Mouse (Mus musculus): ENCODE results near the gene Gadd45gip1.

Gadd45gip1 gene

GRCm38 (mm10) chr8:84831490-84831889 lies at the start of gene Gadd45gip1:
Gadd45gip1 (plus strand) TSS chr8:84831522.
- DNase-seq (ENCODE audit: low spot score in 2 of 2): peak; percentile 71 to 82

- DNase-seq (ENCODE audit: low spot score in 2 of 2): no peak
Measured at GRCm38 (mm10) chr8:84781686-84782505, 49.4 kb upstream of the Gadd45gip1 start.

- no peak for DNase-seq (ENCODE audit: low spot score in 2 of 2)
Measured at GRCm38 (mm10) chr8:84782680-84783079, 48.6 kb upstream of the Gadd45gip1 start.

GRCm38 (mm10) chr8:84783198-84783918 lies 48.0 kb upstream of the Gadd45gip1 start:
- no peak for DNase-seq (ENCODE audit: low spot score in 2 of 2)

GRCm38 (mm10) chr8:84783919-84784581 lies 47.3 kb upstream of the Gadd45gip1 start:
- DNase-seq (ENCODE audit: low spot score in 2 of 2): no peak

- DNase-seq (ENCODE audit: low spot score in 2 of 2): no peak
Measured at GRCm38 (mm10) chr8:84784681-84785505, 46.4 kb upstream of the Gadd45gip1 start.

- DNase-seq (ENCODE audit: low spot score in 2 of 2): no peak
Measured at GRCm38 (mm10) chr8:84785506-84785755, 45.9 kb upstream of the Gadd45gip1 start.

GRCm38 (mm10) chr8:84785756-84786677 lies 45.3 kb upstream of the Gadd45gip1 start:
- DNase-seq (ENCODE audit: low spot score in 2 of 2): no peak

- no peak for DNase-seq (ENCODE audit: low spot score in 2 of 2)
Measured at GRCm38 (mm10) chr8:84786801-84787467, 44.4 kb upstream of the Gadd45gip1 start.

GRCm38 (mm10) chr8:84787523-84788302 lies 43.6 kb upstream of the Gadd45gip1 start:
- no peak for DNase-seq (ENCODE audit: low spot score in 2 of 2)

- no peak for DNase-seq (ENCODE audit: low spot score in 2 of 2)
Measured at GRCm38 (mm10) chr8:84788896-84789295, 42.4 kb upstream of the Gadd45gip1 start.

GRCm38 (mm10) chr8:84789345-84789744 lies 42.0 kb upstream of the Gadd45gip1 start:
- no peak for DNase-seq (ENCODE audit: low spot score in 2 of 2)

- DNase-seq (ENCODE audit: low spot score in 2 of 2): no peak
Measured at GRCm38 (mm10) chr8:84789855-84790486, 41.4 kb upstream of the Gadd45gip1 start.

GRCm38 (mm10) chr8:84790537-84790936 lies 40.8 kb upstream of the Gadd45gip1 start:
- no peak for DNase-seq (ENCODE audit: low spot score in 2 of 2)

- DNase-seq (ENCODE audit: low spot score in 2 of 2): no peak
Measured at GRCm38 (mm10) chr8:84792429-84792947, 38.8 kb upstream of the Gadd45gip1 start.

- no peak for DNase-seq (ENCODE audit: low spot score in 2 of 2)
Measured at GRCm38 (mm10) chr8:84793134-84793533, 38.2 kb upstream of the Gadd45gip1 start.

- no peak for DNase-seq (ENCODE audit: low spot score in 2 of 2)
Measured at GRCm38 (mm10) chr8:84793791-84794485, 37.4 kb upstream of the Gadd45gip1 start.

- peak in 1 of 2 experiments; percentile 61 for DNase-seq (ENCODE audit: low spot score in 2 of 2)
Measured at GRCm38 (mm10) chr8:84794486-84794885, 36.8 kb upstream of the Gadd45gip1 start.

Measured in spleen, postnatal 4 days (tissue).